27 mouse cellular contexts compared by ENCODE assay signal in genomic region chr2:92866616-92867015, GRCm38 (mm10). TPM values are rescaled to one million over a fixed set of nuclear protein-coding genes. Genes with fewer than 3 reads are reported as not detected.
DNase-seq lines count a peak whose midpoint lies in the region; ATAC-seq lines count a peak whose summit lies in the region.
"Had no signal": no experiment of that assay in that cellular context is flagged by ENCODE, and none has a peak within 500 bp of the region (broad histone marks: within the 10 kb centered on the region; RNA-seq: fewer than 3 reads in every experiment).

No protein-coding gene starts in this region.

- H3K4me2 ChIP-seq in forebrain, embryonic 13.5 days: no peak overlapping the region
- no peak overlapping the region for H3K4me2 ChIP-seq in forebrain, embryonic 12.5 days
- H3K4me2 ChIP-seq: embryonic facial prominence, embryonic 13.5 days; heart, embryonic 13.5 days; hindbrain, embryonic 12.5 days; hindbrain, embryonic 15.5 days had no signal

- H3K4me3 ChIP-seq in forebrain, embryonic 13.5 days: no peak overlapping the region
- no peak overlapping the region for H3K4me3 ChIP-seq in forebrain, embryonic 12.5 days (replicated peaks)
- H3K4me3 ChIP-seq in heart, embryonic 10.5 days: no peak overlapping the region
- H3K4me3 ChIP-seq: embryonic facial prominence, embryonic 10.5 days; embryonic facial prominence, embryonic 13.5 days; erythroblast, embryonic 14.5 days; heart, embryonic 13.5 days; hindbrain, embryonic 12.5 days; hindbrain, embryonic 15.5 days had no signal

- peaks cover 7% of the 10 kb centered on the region; the same call in 1 of the 2 replicates for H3K9me3 ChIP-seq in forebrain, embryonic 13.5 days (replicated peaks)
- 0 out of 2 replicates have a peak, but pooled peaks cover 9% of the 10 kb centered on the region for H3K9me3 ChIP-seq in forebrain, embryonic 12.5 days
- no peaks in the 10 kb centered on the region for H3K9me3 ChIP-seq in heart, embryonic 10.5 days
- H3K9me3 ChIP-seq: hindbrain, embryonic 15.5 days had no signal

- no peak overlapping the region for H3K27ac ChIP-seq in forebrain, embryonic 13.5 days
- no peak overlapping the region for H3K27ac ChIP-seq in forebrain, embryonic 12.5 days
- 0 out of 2 replicates have a peak overlapping the region, but pooled peaks have one; percentile 22 for H3K27ac ChIP-seq in heart, embryonic 10.5 days
- H3K27ac ChIP-seq: embryonic facial prominence, embryonic 10.5 days; embryonic facial prominence, embryonic 13.5 days; heart, embryonic 13.5 days; hindbrain, embryonic 12.5 days; hindbrain, embryonic 15.5 days had no signal

- H3K9ac ChIP-seq in forebrain, embryonic 13.5 days: no peak overlapping the region
- no peak overlapping the region for H3K9ac ChIP-seq in forebrain, embryonic 12.5 days
- H3K9ac ChIP-seq: embryonic facial prominence, embryonic 13.5 days; heart, embryonic 13.5 days; hindbrain, embryonic 12.5 days; hindbrain, embryonic 15.5 days had no signal

- no peaks in the 10 kb centered on the region for H3K36me3 ChIP-seq in forebrain, embryonic 13.5 days (ENCODE audit: poor library complexity, severe bottlenecking)
- H3K36me3 ChIP-seq in forebrain, embryonic 12.5 days (replicated peaks): no peaks in the 10 kb centered on the region
- no peaks in the 10 kb centered on the region for H3K36me3 ChIP-seq in heart, embryonic 10.5 days
- H3K36me3 ChIP-seq: embryonic facial prominence, embryonic 10.5 days; embryonic facial prominence, embryonic 13.5 days; heart, embryonic 13.5 days; hindbrain, embryonic 12.5 days; hindbrain, embryonic 15.5 days had no signal

- no peaks in the 10 kb centered on the region for H3K27me3 ChIP-seq in forebrain, embryonic 13.5 days
- no peaks in the 10 kb centered on the region for H3K27me3 ChIP-seq in forebrain, embryonic 12.5 days
- no peaks in the 10 kb centered on the region for H3K27me3 ChIP-seq in heart, embryonic 10.5 days (ENCODE audit: insufficient read depth, poor library complexity, severe bottlenecking)
- H3K27me3 ChIP-seq: embryonic facial prominence, embryonic 13.5 days; heart, embryonic 13.5 days; hindbrain, embryonic 12.5 days; hindbrain, embryonic 15.5 days had no signal

- ATAC-seq in forebrain, embryonic 13.5 days: 0 out of 2 replicates have a peak, but pooled peaks have one; percentile 10
- no peak for ATAC-seq in forebrain, embryonic 12.5 days (ENCODE audit: low FRiP score)
- ATAC-seq: activated CD4-positive, CD25-positive, alpha-beta regulatory T cell, adult 4 months; forebrain, embryonic 16.5 days; intestine, postnatal 0 days had no signal

- DNase-seq in heart, embryonic 10.5 days (ENCODE audit: low spot score): no peak
- DNase-seq in heart, postnatal 4 days: no peak
- peak; percentile 19 for DNase-seq in brain, adult 2 months (ENCODE audit: low read depth, low spot score)
- DNase-seq in embryo, embryonic 11 days: no peak
- DNase-seq: adrenal gland, adult 8-10 months; adrenal gland, postnatal 25 days; cerebellum, adult 11 months; cerebellum, adult 2 months; cerebellum, adult 9-11 months; cerebellum, postnatal 25 days; gastrocnemius, postnatal 10 days; gastrocnemius, postnatal 36 days; heart, postnatal 14 days had no signal

- WGBS in forebrain, embryonic 13.5 days: 14% methylated on average over 2 of the region's 2 CpGs
- 17% methylated on average over 2 of the region's 2 CpGs for WGBS in forebrain, embryonic 12.5 days
- WGBS in heart, embryonic 10.5 days: 22% methylated on average over 2 of the region's 2 CpGs

- H3K4me1 ChIP-seq in forebrain, embryonic 13.5 days: peaks cover 7% of the 10 kb centered on the region; the same call in 1 of the 2 replicates
- peaks cover 15% of the 10 kb centered on the region for H3K4me1 ChIP-seq in forebrain, embryonic 12.5 days
- H3K4me1 ChIP-seq in heart, embryonic 10.5 days: peaks cover 17% of the 10 kb centered on the region

RNA-seq across cellular contexts. Expression of gene Syt13, which starts 48.3 kb away (rescaled TPM):
- 18.5 and 37.1 TPM in 2 replicates for polyA plus RNA-seq in forebrain, embryonic 13.5 days (2015; fragmentation: Nextera tagmentation; extraction: Ambion mirVana)
- polyA plus RNA-seq in forebrain, embryonic 12.5 days (2016; fragmentation: Nextera tagmentation; extraction: Ambion mirVana): 13.8 and 15.4 TPM in 2 replicates
- polyA plus RNA-seq in heart, embryonic 10.5 days (2016; fragmentation: Nextera tagmentation; extraction: Ambion mirVana): 0.92 and 1.2 TPM in 2 replicates
- under 1 TPM; 0.17 to 0.41 TPM for total RNA-seq in heart, postnatal 4 days (2021)
- total RNA-seq: common myeloid progenitor, adult 5-6 weeks; granulocyte monocyte progenitor cell, adult 5-6 weeks; hematopoietic stem cell, adult 5-6 weeks had no signal
- polyA plus RNA-seq: activated CD4-positive, CD25-positive, alpha-beta regulatory T cell, adult 4 months; erythroblast, embryonic 14.5 days had no signal
